9 mouse cellular contexts compared by ENCODE assay signal in genomic region chr6:125328243-125328642, GRCm38 (mm10). TPM values are rescaled to one million over a fixed set of nuclear protein-coding genes. Genes with fewer than 3 reads are reported as not detected.
A peak's percentile ranks its signal among the peaks of the same experiment; 100 is the strongest.
DNase-seq lines count a peak whose midpoint lies in the region; ATAC-seq and TF ChIP-seq lines count a peak whose summit lies in the region.
"Had no signal": no experiment of that assay in that cellular context is flagged by ENCODE, and none has a peak within 500 bp of the region (broad histone marks: within the 10 kb centered on the region; RNA-seq: fewer than 3 reads in every experiment).

No protein-coding gene starts in this region.

- no peak overlapping the region for H3K9ac ChIP-seq in forebrain, postnatal 0 days
- no peak overlapping the region for H3K9ac ChIP-seq in forebrain, embryonic 11.5 days (ENCODE audit: low read length)
- H3K9ac ChIP-seq: embryonic facial prominence, embryonic 15.5 days had no signal

- H3K4me3 ChIP-seq in forebrain, postnatal 0 days (ENCODE audit: low read depth, low read length), result no peak overlapping the region
- H3K4me3 ChIP-seq in forebrain, embryonic 11.5 days (ENCODE audit: low read depth, low read length), result no peak overlapping the region
- H3K4me3 ChIP-seq: embryonic facial prominence, embryonic 15.5 days had no signal

- no peaks in the 10 kb centered on the region for H3K36me3 ChIP-seq in forebrain, postnatal 0 days (ENCODE audit: insufficient read depth)
- H3K36me3 ChIP-seq in forebrain, embryonic 11.5 days (ENCODE audit: control insufficient read depth, insufficient read depth, low read length), result no peaks in the 10 kb centered on the region
- H3K36me3 ChIP-seq: embryonic facial prominence, embryonic 15.5 days had no signal

- TF ChIP-seq CTCF in forebrain, postnatal 0 days (IDR thresholded peaks at IDR 0.05; ENCODE audit: low read depth), result peak; percentile 18; the same call in 1 of the 2 replicates

- 87% methylated on average over 5 of the region's 5 CpGs for WGBS in forebrain, postnatal 0 days
- 72% methylated on average over 5 of the region's 5 CpGs for WGBS in forebrain, embryonic 11.5 days

- no peak overlapping the region for H3K27ac ChIP-seq in forebrain, postnatal 0 days (ENCODE audit: low read depth, low read length)
- no peak overlapping the region for H3K27ac ChIP-seq in forebrain, embryonic 11.5 days (ENCODE audit: low read depth, low read length)
- H3K27ac ChIP-seq: embryonic facial prominence, embryonic 15.5 days had no signal

- no peak for DNase-seq in forebrain, postnatal 0 days
- DNase-seq in forebrain, embryonic 11.5 days (ENCODE audit: low spot score), result no peak
- DNase-seq in urinary bladder, postnatal 14 days (ENCODE audit: low spot score), result peak; percentile 49
- DNase-seq in urinary bladder, adult 2 months (ENCODE audit: low spot score), result no peak
- DNase-seq in lung, postnatal 10 days, result peak; percentile 78
- no peak for DNase-seq in embryo, embryonic 10 days (ENCODE audit: low spot score)
- no peak for DNase-seq in MN1 (ENCODE audit: low spot score)
- no peak for DNase-seq in urinary bladder, adult 18-20 months (ENCODE audit: low spot score in 2 of 2)

- 0 out of 2 replicates have a peak, but pooled peaks cover 4% of the 10 kb centered on the region for H3K4me1 ChIP-seq in forebrain, postnatal 0 days (ENCODE audit: insufficient read depth)
- H3K4me1 ChIP-seq in forebrain, embryonic 11.5 days (replicated peaks; ENCODE audit: control insufficient read depth, insufficient read depth, low read length), result no peaks in the 10 kb centered on the region

- no peaks in the 10 kb centered on the region for H3K9me3 ChIP-seq in forebrain, postnatal 0 days (ENCODE audit: low read length)
- no peaks in the 10 kb centered on the region for H3K9me3 ChIP-seq in forebrain, embryonic 11.5 days (ENCODE audit: control insufficient read depth, low read length)
- H3K9me3 ChIP-seq: embryonic facial prominence, embryonic 15.5 days had no signal

- no peak for ATAC-seq in forebrain, postnatal 0 days
- no peak for ATAC-seq in forebrain, embryonic 11.5 days (replicated peaks; ENCODE audit: low FRiP score)

- H3K27me3 ChIP-seq in forebrain, postnatal 0 days (ENCODE audit: insufficient read depth, low read length), result 0 out of 2 replicates have a peak, but pooled peaks cover under 1% of the 10 kb centered on the region
- H3K27me3 ChIP-seq in forebrain, embryonic 11.5 days (ENCODE audit: control insufficient read depth, insufficient read depth, low read length), result no peaks in the 10 kb centered on the region

- H3K4me2 ChIP-seq in forebrain, postnatal 0 days (ENCODE audit: low read depth), result no peak overlapping the region
- H3K4me2 ChIP-seq in forebrain, embryonic 11.5 days (ENCODE audit: low read depth, low read length, severe bottlenecking), result no peak overlapping the region
- H3K4me2 ChIP-seq: embryonic facial prominence, embryonic 15.5 days had no signal

RNA-seq across cellular contexts. Expression of gene Scnn1a, which starts 7.8 kb away (rescaled TPM):
- 0.67 and 1.2 TPM in 2 replicates for total RNA-seq in forebrain, postnatal 0 days (2014; rRNA removed)
- 1.0 and 1.5 TPM in 2 replicates for polyA plus RNA-seq in forebrain, postnatal 0 days (2015; fragmentation: Nextera tagmentation; extraction: Ambion mirVana)
- polyA plus RNA-seq in forebrain, embryonic 11.5 days (2014; fragmentation: Nextera tagmentation; extraction: Ambion mirVana), result 0.21 and 0.28 TPM in 2 replicates
- 2.9 and 3.9 TPM in 2 replicates for polyA plus RNA-seq in urinary bladder, adult 2 months (2012; rRNA removed)

RNA-seq across cellular contexts. Expression of gene Ltbr, which starts 14.6 kb away (rescaled TPM):
- total RNA-seq in forebrain, postnatal 0 days (2014; rRNA removed), result 14.9 and 19.9 TPM in 2 replicates
- polyA plus RNA-seq in forebrain, postnatal 0 days (2015; fragmentation: Nextera tagmentation; extraction: Ambion mirVana), result 11.4 and 14.8 TPM in 2 replicates
- 15.6 and 16.6 TPM in 2 replicates for polyA plus RNA-seq in forebrain, embryonic 11.5 days (2014; fragmentation: Nextera tagmentation; extraction: Ambion mirVana)
- polyA plus RNA-seq in urinary bladder, adult 2 months (2012; rRNA removed), result 101 and 118 TPM in 2 replicates

RNA-seq across cellular contexts. Expression of gene Tnfrsf1a, which starts 20.9 kb away (rescaled TPM):
- 6.8 and 12.1 TPM in 2 replicates for total RNA-seq in forebrain, postnatal 0 days (2014; rRNA removed)
- polyA plus RNA-seq in forebrain, postnatal 0 days (2015; fragmentation: Nextera tagmentation; extraction: Ambion mirVana), result 13.2 and 13.6 TPM in 2 replicates
- polyA plus RNA-seq in forebrain, embryonic 11.5 days (2014; fragmentation: Nextera tagmentation; extraction: Ambion mirVana), result 24.0 and 25.9 TPM in 2 replicates
- polyA plus RNA-seq in urinary bladder, adult 2 months (2012; rRNA removed), result 140 and 152 TPM in 2 replicates

RNA-seq across cellular contexts. Expression of gene Tuba3a, which starts 42.4 kb away (rescaled TPM):
- total RNA-seq in forebrain, postnatal 0 days (2014; rRNA removed), result not detected in 2 replicates
- polyA plus RNA-seq in forebrain, postnatal 0 days (2015; fragmentation: Nextera tagmentation; extraction: Ambion mirVana), result not detected in 2 replicates
- not detected in 2 replicates for polyA plus RNA-seq in forebrain, embryonic 11.5 days (2014; fragmentation: Nextera tagmentation; extraction: Ambion mirVana)
- polyA plus RNA-seq in urinary bladder, adult 2 months (2012; rRNA removed), result 0.04 TPM in 1 of 2 replicates, not detected in the other

RNA-seq across cellular contexts. Expression of gene Plekhg6, which starts 52.4 kb away (rescaled TPM):
- total RNA-seq in forebrain, postnatal 0 days (2014; rRNA removed), result 0.15 and 1.00 TPM in 2 replicates
- 0.16 TPM in 2 replicates for polyA plus RNA-seq in forebrain, postnatal 0 days (2015; fragmentation: Nextera tagmentation; extraction: Ambion mirVana)
- 0.12 and 0.19 TPM in 2 replicates for polyA plus RNA-seq in forebrain, embryonic 11.5 days (2014; fragmentation: Nextera tagmentation; extraction: Ambion mirVana)
- 17.5 and 18.7 TPM in 2 replicates for polyA plus RNA-seq in urinary bladder, adult 2 months (2012; rRNA removed)

Comparison
In these comparisons a context has a peak if more than half of its experiments do, and no peak if none do; other contexts are left out.
1. DNase-seq: peak in urinary bladder, postnatal 14 days (single experiment) and lung, postnatal 10 days (single experiment); none in forebrain, postnatal 0 days (single experiment), forebrain, embryonic 11.5 days (single experiment), urinary bladder, adult 2 months (single experiment), embryo, embryonic 10 days (single experiment), MN1 (single experiment) and urinary bladder, adult 18-20 months (0 of 2).